Mouse (Mus musculus) heart, postnatal 4 days (tissue): Measurements from ENCODE around the gene Lypla2. TPM values are rescaled to one million over a fixed set of nuclear protein-coding genes. Genes with fewer than 3 reads are reported as not detected.
A peak's percentile ranks its signal among the peaks of the same experiment; 100 is the strongest.
"Not testable (repeated sequence)": the region's sequence is repeated elsewhere in the genome, so short reads cannot be mapped to it uniquely, and the experiment has no call there.

Experiments
- DNase-seq: peaks from one replicate; pipeline ENCODE4 v3.0.0; 2021
- total RNA-seq, 2 experiments: library from RNA; stranded (reverse); gene quantifications; 2 replicates each; pipeline ENCODE4 v1.2.3; 2021

Gene Lypla2
- 10 to 100 TPM; 46.3 to 46.9 TPM for total RNA-seq

DNA sequence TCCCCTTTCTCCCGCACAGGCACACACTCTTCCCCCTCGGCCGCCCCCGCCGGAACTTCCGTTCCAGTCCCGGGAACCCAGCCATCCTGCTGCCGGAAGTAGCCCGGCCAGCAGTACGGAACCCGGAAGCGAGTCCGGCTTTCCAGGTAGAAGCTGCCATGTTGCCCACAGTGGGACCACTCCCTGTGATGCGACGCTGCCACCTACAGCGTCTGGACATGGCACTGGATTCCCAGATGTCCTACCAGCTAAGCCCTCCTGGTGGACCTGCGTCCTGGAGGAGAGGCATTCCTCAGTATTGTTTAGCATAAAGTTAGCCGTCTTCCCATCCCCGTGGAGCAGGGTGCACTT lies at the start of gene Lypla2:
Gene Lypla2, minus strand, starts transcription at position 71 of the 351 bp plus-strand sequence.
- DNase-seq: peak; percentile 92

DNA sequence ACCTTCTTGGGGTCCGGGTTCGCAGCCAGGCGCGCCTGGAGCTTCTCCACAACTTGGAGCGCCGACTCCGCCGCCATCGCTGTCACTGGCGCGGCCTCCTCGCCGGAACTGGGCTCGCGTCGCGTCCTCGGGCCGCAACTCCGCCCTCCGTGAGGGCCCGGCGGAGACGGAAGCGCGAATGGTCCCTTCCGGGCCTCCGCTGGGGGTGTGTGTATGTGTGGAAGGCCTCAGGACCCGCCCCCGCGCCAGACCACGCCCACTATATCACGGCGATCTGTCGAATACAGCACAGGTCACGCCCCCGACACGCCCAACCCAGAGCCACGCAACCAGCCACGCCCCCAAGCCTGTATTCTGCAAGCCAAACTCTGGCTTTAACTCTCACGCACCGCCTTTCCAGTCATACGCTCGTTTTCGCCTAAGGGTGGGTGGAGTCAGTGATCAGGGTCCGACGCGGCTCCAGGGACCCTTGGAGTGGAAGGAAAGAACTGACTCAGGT lies 49.2 kb upstream of the Lypla2 start, which contains the start of gene Eloa:
Gene Eloa, minus strand, starts transcription at position 215 of the 499 bp plus-strand sequence.
- DNase-seq: peak; percentile 100

DNA sequence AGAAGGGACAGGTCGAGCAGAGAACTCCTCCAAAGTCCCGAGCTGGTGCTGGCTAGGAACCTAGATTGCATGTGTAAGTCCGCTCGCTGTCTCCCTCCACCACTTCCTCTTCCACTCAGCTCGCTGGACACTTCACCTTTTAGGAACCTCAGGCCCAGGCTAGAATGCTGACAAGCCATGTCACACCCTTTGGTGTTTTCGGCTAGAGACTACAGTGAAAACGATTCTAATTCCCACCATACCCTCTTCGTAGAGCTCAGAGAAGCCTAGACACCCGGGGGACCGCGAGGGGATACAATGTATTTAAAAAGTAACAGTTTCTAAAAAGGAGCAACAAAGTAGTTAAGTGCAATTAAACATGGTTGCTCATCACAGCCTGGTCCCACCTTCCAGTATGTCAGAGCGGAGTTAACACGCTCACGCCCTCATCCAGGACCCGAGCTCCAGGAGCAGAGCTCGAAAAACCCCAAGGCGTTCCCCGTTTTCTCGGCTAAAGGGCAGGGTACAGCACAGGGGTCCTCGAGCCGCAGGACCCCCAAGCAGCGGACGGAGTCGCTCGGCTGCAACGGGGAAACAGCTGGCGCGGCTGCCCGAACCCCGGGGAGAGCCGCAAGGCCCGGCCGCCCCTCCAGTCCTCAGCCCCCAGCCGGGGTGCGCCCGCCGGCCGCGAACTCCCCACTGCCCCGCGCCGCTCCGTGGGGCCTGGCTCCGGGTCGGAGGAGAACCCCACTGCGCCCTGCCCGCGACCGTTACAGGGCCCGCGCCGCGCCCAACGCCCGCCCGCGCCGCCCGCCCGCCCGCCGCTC lies 48.5 kb upstream of the Lypla2 start:
- DNase-seq: peak; percentile 16

DNA sequence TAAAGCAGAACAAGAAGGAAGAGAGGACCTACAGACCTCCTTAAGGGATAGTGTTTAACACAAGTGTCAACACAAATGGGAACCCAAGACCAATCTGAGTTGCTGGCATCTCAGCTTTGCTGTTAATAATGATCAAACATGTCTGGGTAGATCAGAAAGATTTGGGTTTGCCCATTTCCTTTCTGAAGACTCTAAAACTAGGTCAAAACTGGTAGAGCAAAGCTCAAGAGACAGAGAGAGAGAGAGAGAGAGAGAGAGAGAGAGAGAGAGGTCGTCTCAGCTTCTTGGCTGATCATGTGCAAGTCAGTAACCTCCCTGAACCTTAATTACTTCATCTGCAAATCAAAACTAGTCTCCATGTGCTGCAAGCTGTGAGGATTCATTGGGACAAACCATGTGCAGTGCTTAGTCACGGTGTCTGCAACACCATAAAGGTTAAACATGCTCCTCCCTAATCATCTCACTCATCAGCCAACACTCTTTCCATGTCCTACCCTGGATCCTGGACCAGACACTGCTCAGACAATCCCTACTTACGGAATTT lies 43.7 kb upstream of the Lypla2 start:
- DNase-seq: no peak

DNA sequence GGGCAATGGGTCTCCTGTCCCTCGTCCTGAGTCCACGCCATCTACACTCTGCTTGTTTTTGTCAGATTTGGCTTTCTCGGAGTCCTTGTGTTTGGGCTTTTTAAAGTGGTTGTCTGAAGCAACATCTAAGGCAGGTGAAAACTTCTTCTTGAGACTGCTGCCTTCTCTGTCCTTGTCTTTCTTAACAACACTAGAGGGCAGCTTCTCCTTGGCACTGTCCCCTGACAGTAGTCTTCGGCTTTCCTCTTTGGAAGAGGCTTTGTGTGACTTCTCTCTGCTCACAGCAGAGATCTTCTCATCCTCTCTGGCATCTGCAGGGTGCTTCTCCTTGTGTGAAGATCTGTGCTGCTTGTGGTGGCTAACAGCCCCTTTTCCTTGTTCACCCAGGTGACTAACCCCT lies 38.2 kb upstream of the Lypla2 start:
- no peak for DNase-seq

DNA sequence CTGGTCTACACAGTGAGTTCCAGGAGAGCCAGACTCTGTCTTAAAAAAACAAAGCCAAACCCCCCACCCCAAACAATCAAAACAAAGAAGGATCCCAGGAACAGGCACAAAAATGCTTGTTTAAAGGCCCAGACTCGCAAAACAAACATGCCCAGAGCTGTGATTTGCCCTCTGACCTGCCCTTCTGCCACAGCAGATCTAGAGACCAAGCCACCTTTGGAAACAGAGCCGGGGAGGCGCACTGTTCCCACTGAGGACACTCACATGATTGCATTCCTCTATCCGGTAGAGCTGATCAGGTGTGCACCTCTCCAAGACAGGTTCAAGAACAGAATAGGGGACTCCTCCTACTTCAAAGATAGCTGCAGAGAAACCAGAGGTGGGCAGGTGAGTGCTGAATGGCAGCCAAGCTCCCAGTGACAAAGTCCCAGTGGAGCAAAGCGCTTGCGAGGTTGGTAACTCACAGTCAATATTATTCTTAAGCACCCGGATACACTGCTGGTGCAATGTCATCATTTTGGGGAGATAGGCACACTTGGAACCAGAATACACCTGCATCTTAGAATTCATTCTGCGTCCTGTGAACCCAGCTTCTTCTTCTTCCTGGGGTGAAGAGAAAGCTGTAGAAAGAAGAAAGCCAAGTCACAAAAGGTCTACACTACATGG lies 36.5 kb upstream of the Lypla2 start:
- DNase-seq: no peak

DNA sequence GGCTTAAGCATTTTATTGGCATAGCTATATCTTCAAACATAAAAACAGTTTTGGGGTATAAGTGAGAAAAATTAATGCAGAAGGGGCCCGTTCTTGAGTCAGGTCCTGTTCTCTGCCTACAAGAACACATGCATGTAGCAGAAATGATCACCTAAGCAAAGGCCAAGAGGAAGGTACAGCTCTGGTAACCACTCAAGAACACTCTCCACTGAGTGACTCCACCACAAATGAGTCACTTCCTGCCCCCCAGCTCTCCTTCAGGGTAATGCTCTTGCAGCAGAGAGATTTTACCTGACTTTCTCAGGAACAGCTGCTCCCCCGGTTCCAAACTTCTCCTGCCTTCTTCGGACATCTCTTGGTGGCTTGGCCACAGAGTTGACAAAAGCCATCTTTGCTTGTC lies 34.4 kb upstream of the Lypla2 start:
- no peak for DNase-seq

DNA sequence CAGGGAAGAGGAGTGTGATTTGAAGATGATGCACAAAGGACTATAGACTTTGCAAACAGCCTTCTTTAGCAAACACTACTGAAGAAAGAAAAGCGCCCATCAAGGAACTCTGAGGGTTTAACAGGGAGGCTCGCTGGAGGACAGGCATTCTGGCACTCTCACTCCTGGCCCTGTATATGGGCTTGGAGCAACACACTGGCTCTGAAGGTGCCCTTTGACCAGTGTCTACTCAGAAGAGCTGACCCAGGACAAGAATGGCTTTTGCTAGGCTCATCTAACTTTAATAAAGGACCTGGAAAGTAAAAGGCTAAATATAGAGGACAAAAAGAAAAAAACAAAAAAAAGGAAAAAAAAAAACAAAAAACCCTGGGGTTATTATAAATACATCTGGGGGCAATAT lies 32.5 kb upstream of the Lypla2 start:
- no peak for DNase-seq

DNA sequence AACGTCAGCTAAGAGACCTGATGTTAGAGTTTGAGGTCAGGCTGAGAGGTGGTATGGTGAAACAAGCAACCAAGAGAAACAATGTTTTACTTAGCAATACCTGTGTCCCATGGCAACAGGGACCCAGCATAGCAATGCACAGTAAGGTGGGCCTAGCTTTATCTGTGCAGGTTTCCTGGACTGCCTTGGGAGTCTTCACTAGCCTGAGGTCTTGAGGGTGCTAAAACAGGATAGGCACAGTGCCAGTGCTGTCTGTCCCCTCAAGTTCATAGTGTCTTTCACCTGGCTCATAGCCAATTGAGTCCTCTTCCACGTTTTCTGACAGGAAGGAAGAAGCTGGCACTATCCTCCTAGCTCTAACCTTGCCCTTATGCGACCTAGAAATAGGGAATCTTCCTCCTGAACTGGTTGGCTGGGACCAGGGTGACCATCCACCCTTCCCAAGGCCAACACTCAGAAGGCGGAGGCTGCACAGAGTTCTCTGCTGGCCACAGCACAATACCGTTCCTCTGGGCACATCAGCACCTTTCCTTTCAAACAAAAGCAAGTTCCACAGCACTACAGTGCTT lies 31.8 kb upstream of the Lypla2 start:
- no peak for DNase-seq

DNA sequence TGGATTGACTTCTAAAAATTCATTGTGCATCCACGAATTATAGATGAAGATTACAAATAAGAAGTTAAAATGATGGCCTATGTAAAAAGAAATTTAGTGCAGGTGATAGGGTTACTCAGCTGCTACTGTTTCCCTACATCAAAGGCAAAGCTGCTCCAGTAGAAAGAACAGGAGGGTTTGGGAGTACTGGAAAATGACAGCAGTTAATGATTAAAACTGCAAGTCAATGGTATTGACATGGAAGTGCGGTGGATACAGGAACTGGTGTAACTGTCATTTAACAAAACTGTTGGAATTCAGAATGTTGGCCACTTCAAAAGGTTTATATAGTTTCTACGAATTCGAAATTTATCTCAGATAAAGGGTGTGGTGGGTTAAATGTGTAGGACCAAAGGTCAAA lies 22.7 kb upstream of the Lypla2 start:
- no peak for DNase-seq

DNA sequence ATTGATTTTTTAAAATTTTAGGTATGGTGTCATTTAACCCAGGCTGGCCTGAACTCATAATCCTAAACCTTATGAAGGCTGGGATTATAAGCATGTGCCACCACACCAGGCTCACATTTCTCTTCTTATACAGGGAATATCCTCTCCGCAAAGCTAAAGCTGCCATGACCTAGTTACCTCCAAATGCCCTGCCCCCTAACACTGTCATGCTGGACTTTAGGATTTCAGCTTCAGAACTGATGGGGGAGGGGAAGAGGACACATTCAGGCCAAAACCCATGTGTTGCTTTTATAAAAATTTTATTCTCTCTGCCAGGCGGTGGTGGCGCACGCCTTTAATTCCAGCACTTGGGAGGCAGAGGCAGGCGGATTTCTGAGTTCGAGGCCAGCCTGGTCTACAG lies 21.5 kb upstream of the Lypla2 start:
- DNase-seq: no peak

DNA sequence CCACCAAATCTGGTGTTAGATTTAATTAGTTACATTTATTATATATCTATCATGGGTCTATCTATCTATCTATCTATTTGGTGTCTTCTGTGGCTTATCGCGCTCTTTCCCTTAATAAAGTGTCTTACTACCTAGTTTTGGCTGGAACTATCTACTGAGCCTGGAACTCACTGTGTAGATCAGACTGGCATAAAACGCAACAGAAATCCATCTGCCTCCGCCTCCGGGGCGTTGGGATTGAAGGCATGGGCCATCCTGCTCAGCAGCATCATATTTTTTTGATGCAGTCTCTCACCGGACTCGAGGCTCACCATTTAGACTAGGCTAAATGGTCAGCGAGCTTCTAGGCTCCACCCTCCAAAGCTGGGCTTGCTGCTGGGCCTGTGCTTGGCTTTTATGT lies 15.3 kb upstream of the Lypla2 start:
- no peak for DNase-seq

DNA sequence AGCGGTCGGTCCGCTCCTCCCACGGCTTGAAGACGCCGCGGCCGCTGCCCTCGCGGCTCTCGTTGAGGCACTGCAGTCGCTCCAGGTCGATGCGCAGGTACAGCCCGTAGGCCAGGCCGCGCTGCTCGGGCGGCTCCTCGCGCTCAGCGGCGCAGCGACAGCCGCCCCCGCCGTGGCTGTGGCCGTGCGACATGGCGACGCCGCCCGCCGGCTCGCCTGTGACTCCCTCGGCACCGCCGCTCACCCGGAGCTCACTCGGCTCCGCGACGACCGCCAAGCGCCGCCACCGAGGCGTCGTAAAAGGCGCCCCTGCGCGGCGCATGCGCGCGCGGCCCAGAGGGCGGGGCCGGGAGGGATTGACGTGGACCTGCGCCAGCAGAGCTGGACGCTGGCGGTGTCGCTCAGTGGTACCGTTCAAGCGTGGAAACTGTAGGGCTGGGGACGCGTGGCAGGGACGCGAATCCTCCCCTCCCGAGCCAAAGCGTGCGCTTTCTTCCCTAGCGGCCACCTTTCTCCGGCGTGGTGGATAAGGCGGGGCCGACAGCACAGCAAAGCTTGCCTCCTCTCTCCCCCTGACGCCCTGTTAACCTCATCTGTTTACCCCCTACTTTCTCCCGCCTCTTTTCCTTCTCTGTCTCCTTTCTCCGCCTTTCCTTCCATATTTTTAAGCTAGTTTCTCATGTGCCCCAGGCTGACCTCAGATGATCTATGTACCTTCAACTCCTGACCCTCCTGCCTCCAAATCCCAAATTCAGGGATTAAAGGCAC lies 14.7 kb upstream of the Lypla2 start, which contains the start of gene Pithd1:
Gene Pithd1, minus strand, starts transcription at position 322 of the 768 bp plus-strand sequence.
- DNase-seq: peak; percentile 95

DNA sequence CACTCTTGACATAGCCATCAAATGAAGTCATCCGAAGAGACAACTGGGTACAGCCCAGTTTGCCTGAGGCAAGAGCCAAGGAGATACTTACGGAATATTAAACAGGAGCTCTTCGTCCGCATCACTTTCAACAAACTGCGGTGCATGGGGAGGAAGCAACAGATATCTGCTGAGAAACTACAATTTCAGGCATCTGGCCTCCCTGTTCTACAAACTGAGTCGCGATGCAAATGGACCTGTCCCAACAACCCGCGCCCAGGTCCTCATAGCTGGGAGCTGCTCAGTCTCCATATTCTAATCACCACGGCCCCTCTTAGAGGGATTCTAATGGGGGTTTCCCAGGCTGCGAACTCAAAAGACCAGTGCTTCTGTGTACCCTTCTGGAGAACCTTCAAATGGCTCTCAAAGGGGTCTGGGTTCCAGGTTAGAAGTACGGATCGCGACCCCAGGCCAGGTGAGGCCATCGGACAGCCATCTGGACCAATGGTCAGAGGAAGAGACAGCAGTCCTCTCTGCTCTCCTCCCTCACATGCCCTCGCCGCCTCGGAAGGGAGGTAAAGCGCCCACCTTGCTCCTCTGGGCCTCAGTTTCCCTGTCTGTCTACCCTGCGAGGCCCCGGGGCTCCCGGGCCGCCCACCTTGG lies 14.0 kb upstream of the Lypla2 start:
- DNase-seq: no peak

DNA sequence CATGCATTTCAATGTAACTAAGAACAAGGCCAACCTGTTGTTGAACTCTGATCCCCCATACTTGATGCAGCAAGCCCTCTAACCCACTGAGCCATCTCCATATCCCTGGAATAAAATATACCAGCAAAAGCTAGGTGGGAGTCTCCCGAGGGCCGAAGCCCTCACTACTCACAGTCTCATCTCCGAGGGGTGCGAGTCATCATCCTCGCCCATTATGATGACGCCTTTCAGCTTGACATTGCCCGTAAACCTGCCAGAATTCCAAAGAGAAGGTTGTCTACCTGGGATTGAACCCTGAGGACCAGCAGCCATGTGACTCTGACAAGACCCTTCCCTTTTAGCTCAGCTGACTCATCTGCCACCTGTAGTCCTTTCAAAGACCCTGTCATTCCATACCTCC lies 13.3 kb upstream of the Lypla2 start:
- DNase-seq: no peak

DNA sequence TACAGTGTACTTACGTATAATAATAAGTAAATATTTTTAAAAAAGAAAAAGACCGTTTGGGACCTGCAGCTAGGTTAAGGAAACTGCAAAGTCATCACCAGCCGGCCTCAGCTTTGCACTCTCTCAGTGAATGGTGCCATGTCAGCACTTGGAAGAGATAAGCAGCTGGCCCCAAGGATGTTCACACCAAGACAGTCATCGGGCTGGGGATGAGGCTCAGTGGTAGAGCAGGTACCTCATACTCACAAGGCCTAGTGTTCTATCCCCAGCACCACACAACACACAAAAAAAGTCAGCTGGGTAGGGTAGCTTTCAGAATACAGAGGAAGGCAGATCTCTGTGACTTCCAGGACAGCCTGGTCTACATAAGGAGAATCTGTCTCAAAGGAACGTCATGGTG lies 12.8 kb upstream of the Lypla2 start:
- DNase-seq: no peak

DNA sequence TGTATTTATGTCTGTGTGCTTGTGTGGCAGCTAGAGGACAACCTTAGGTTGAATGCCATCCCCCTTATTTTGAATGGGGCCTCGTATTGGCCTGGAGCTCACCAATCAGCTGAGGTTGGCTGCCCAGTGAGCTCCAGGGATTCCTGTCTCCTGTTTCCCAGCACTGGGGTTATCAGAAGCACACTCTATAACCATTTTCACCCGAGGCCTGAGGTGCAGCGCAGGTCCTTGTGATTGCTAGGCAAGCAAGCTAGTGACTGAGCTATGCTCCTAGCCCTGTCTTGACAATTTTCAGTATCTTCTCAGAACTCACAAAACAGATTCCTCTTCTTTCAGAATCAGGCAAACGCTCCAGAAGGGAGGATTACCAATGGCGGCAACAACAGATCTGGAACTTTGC lies 12.1 kb upstream of the Lypla2 start:
- no peak for DNase-seq

DNA sequence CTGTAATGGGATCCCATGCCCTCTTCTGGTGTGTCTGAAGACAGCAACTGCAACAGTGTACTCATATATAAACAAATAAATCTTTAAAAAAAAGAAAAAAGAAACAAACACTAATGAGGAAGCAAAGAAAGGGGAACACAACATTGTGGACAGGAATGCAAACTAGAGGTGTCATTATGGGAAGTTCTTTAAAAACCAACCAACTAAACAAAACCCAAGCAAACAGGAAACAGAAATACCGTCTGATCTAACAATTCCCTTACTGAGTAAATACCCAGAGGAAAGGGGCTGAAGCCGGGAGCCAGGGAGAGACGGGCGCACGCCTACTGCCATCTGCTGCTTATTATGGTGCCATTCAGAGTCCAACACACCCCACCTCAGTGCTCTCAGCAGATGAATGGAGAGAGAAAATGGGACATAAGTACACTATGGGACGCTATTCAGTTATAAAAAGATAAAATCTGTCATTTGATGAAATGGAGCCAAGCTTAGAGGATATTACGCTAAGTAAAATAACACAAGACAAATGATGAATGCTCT lies 9.2 kb upstream of the Lypla2 start:
- no peak for DNase-seq

DNA sequence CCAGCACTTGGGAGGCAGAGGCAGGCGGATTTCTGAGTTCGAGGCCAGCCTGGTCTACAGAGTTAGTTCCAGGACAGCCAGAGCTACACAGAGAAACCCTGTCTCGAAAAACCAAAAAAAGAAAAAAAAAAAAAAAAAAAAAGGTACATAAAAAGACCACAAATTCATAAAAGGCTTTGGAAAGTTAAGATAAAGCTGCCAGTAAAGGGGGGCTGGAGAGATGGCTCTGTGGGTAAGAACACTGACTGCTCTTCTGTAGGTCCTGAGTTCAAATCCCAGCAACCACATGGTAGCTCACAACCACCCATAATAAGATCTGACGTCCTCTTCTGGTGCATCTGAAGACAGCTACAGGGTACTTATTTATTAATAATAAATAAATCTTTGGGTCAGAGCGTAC lies 7.8 kb upstream of the Lypla2 start:
- DNase-seq: not testable (repeated sequence)

DNA sequence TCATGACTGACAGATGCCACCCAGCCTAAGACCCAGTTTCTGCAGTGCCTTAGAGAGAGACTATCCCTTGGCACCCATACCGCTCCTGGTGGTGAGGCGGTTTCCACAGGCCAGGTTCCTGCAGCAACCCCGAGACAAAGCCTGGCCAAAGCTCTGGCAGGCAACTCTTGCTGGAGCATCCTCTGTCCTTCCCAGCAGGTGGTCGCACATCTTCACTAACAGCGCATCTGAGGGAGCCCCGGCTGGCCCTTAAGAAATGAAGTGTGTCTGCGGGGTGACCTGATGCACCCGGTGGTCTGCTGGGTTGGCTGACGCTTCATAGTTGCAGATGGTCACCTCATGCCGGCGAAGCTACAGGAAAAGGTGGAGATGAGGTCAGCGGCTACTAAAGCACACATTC lies 3.7 kb upstream of the Lypla2 start:
- no peak for DNase-seq
